Mouse (Mus musculus): ENCODE measurements around the gene Ppp6r2. TPM values are rescaled to one million over a fixed set of nuclear protein-coding genes. Genes with fewer than 3 reads are reported as not detected.

The Ppp6r2 gene
- polyA plus RNA-seq, 1 experiment from 2014 or later: 92.7 TPM

DNA sequence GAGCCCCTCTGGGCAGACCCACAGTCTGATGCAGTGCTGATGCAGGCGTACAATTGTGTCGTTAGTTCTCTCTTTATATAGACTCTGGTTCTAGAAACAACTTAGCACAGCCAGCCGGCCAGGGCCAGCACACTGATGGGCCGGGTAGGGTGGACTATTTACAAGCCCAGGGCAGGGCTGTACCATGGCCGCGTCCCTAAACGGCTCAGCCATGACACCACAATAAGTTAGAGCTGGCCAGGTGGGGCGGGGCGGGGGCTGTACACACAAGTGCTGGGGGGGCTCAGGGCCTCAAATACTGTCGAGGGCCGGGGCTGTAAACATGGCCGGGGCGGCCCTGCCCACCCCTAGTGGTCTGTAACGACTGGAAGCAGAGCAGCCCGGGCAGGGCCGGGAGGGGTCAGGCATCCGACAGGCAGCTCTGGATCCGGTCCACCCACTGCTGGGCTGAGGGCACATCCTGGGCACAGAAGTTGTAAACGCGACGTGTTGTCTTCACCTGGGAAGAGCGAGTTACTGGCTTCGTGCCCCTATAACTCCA lies 76.9 kb downstream of the Ppp6r2 start:
- H3K4me2 ChIP-seq (ENCODE audit: low read depth, low read length): no peak overlapping the region
- peaks cover 57% of the 10 kb centered on the region for H3K36me3 ChIP-seq (ENCODE audit: control insufficient read depth, insufficient read depth, low read length)
- H3K9me3 ChIP-seq (ENCODE audit: control insufficient read depth, low read length): no peaks in the 10 kb centered on the region
- no peak for ATAC-seq (ENCODE audit: low read depth)
- H3K4me1 ChIP-seq (ENCODE audit: control insufficient read depth, insufficient read depth, low read length): no peaks in the 10 kb centered on the region
- no peaks in the 10 kb centered on the region for H3K27me3 ChIP-seq (ENCODE audit: control insufficient read depth, insufficient read depth, low read length)
- no peak overlapping the region for H3K4me3 ChIP-seq (ENCODE audit: low read depth, low read length)
- WGBS: 81% methylated on average over 23 of the region's 23 CpGs
- no peak overlapping the region for H3K27ac ChIP-seq (ENCODE audit: low read depth, low read length)
- H3K9ac ChIP-seq (replicated peaks; ENCODE audit: low read depth, low read length): no peak overlapping the region

DNA sequence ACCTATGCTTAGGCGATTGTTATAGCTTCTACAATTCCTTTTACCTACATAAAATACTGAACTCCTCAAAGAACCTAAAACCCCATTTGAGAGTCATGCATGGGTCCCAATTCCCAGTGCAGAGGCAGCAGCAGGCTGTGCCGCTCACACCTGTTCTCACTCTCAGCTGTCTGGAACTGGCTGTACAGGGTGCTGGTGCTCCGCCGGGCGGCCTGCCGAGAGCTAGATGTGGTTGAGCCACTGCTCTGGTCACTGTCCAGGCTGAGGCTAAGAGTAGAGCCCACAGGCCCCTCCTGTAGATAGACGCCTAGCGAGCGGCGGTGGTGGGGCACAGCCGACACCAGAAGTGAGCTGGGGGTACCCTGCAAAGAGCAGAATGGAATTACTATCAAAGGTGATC lies 78.1 kb downstream of the Ppp6r2 start:
- 94% methylated on average over 11 of the region's 11 CpGs for WGBS
- H3K4me2 ChIP-seq (ENCODE audit: low read depth, low read length): no peak overlapping the region
- no peaks in the 10 kb centered on the region for H3K9me3 ChIP-seq (ENCODE audit: control insufficient read depth, low read length)
- H3K9ac ChIP-seq (replicated peaks; ENCODE audit: low read depth, low read length): no peak overlapping the region
- no peaks in the 10 kb centered on the region for H3K4me1 ChIP-seq (ENCODE audit: control insufficient read depth, insufficient read depth, low read length)
- no peak overlapping the region for H3K4me3 ChIP-seq (ENCODE audit: low read depth, low read length)
- H3K27ac ChIP-seq (ENCODE audit: low read depth, low read length): no peak overlapping the region
- H3K27me3 ChIP-seq (ENCODE audit: control insufficient read depth, insufficient read depth, low read length): no peaks in the 10 kb centered on the region
- peaks cover 63% of the 10 kb centered on the region for H3K36me3 ChIP-seq (ENCODE audit: control insufficient read depth, insufficient read depth, low read length)
- no peak for ATAC-seq (ENCODE audit: low read depth)

DNA sequence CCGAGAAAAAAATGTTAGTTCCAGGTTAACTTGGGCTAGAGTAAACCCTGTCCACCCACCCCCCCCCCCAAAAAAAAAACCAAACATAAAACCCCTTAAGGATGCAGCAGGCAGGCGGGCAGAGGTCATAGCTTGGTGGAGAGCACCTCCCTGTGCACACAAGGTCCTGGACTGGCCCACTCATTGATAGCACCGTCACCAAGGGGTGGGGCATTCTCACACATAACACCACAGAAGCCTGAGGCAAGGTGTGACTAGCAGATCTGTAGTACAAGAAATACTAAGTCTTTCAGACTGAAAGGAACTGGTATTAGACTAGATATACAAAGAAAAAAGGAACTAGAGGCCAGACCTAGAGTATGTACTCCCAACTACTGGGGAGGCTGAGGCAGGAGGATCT lies 80.2 kb downstream of the Ppp6r2 start:
- Histone ChIP-seq H3K4me3 (ENCODE audit: low read depth, low read length) (no peak overlapping the region), H3K9me3 (ENCODE audit: control insufficient read depth, low read length) (no peaks in the 10 kb centered on the region), H3K4me2 (ENCODE audit: low read depth, low read length) (no peak overlapping the region), H3K27ac (ENCODE audit: low read depth, low read length) (no peak overlapping the region), H3K4me1 (ENCODE audit: control insufficient read depth, insufficient read depth, low read length) (no peaks in the 10 kb centered on the region), H3K9ac (replicated peaks; ENCODE audit: low read depth, low read length) (no peak overlapping the region), H3K27me3 (ENCODE audit: control insufficient read depth, insufficient read depth, low read length) (no peaks in the 10 kb centered on the region), H3K36me3 (ENCODE audit: control insufficient read depth, insufficient read depth, low read length) (peaks cover 70% of the 10 kb centered on the region)
- WGBS: 92% methylated on average over 3 of the region's 3 CpGs
- ATAC-seq (ENCODE audit: low read depth): no peak

DNA sequence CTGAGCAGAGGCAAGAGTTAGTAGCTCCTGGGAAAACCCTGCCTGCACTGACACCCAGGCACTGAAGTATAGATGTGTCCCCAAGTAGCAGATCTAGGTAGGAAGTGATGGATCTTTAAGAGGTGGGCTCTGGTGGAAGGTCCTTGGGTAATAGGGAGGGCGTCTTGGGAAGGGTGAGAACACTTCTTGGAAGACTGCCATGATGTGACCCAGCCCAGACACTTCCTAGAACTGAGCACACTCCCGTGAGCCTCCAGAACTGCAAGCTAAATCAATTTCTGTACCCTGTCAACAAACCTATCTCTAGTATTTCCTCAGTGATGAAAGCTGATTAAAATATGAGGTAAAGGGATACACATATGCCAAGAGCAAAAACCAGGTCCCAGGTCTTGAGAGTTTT lies 81.4 kb downstream of the Ppp6r2 start:
- no peak for ATAC-seq (ENCODE audit: low read depth)
- Histone ChIP-seq H3K27me3 (ENCODE audit: control insufficient read depth, insufficient read depth, low read length) (no peaks in the 10 kb centered on the region), H3K9me3 (ENCODE audit: control insufficient read depth, low read length) (no peaks in the 10 kb centered on the region), H3K27ac (ENCODE audit: low read depth, low read length) (no peak overlapping the region), H3K9ac (replicated peaks; ENCODE audit: low read depth, low read length) (no peak overlapping the region), H3K4me1 (ENCODE audit: control insufficient read depth, insufficient read depth, low read length) (no peaks in the 10 kb centered on the region), H3K36me3 (ENCODE audit: control insufficient read depth, insufficient read depth, low read length) (peaks cover 73% of the 10 kb centered on the region), H3K4me2 (ENCODE audit: low read depth, low read length) (no peak overlapping the region), H3K4me3 (ENCODE audit: low read depth, low read length) (no peak overlapping the region)
- 79% methylated on average over 2 of the region's 2 CpGs for WGBS

DNA sequence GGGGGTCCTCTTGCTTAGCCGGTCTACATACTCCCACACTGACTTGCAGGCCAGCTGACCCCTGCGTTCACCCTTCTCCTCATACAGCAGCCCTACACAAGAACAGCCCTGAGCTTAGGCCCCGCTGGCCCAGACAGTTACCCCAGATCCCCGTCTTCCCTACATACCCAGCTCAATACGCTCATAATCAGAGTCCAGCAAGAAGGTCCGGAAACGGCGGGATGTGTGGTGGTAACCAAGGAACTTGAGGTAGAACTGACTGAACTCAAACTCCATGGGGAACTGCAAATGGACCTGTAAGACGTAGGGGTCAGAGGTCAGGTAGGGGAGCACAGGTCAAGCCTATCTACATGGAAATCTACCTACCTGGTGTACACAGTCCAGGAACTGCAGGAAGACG lies 82.4 kb downstream of the Ppp6r2 start:
- Histone ChIP-seq H3K36me3 (ENCODE audit: control insufficient read depth, insufficient read depth, low read length) (peaks cover 69% of the 10 kb centered on the region), H3K27ac (ENCODE audit: low read depth, low read length) (no peak overlapping the region), H3K9ac (replicated peaks; ENCODE audit: low read depth, low read length) (no peak overlapping the region), H3K4me2 (ENCODE audit: low read depth, low read length) (no peak overlapping the region), H3K9me3 (ENCODE audit: control insufficient read depth, low read length) (no peaks in the 10 kb centered on the region), H3K4me3 (ENCODE audit: low read depth, low read length) (no peak overlapping the region), H3K4me1 (ENCODE audit: control insufficient read depth, insufficient read depth, low read length) (no peaks in the 10 kb centered on the region), H3K27me3 (ENCODE audit: control insufficient read depth, insufficient read depth, low read length) (no peaks in the 10 kb centered on the region)
- no peak for ATAC-seq (ENCODE audit: low read depth)
- 93% methylated on average over 10 of the region's 10 CpGs for WGBS

DNA sequence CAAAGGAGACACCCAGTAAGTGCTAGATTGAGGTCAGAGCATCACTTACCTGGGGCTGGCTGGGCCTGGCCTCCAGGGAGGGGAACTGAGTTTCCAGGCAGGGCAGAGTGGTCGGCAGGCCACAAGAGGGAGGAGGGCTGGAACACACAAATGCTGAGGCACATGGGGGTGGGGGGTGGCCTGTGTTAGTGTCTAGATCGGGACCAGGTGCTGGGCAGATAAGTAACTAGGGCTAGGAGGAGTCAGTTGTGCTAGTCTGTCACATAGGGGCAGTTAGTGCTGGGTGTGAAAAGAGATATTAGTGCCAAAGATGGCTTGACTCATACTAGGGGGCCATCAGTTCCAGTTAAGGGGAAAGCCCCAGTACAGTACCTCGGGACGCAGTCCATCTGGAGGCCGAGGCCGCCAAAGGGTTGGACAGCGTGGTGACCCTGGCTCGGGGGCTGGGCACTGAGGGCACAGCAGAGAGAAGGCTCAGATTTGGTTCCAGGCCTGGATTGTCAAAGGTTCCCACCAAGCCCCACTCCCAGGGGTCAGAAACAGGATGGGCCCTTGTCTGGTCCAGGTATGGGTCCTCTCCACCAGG lies 84.3 kb downstream of the Ppp6r2 start:
- H3K27ac ChIP-seq (ENCODE audit: low read depth, low read length): no peak overlapping the region
- H3K9ac ChIP-seq (replicated peaks; ENCODE audit: low read depth, low read length): no peak overlapping the region
- no peaks in the 10 kb centered on the region for H3K9me3 ChIP-seq (ENCODE audit: control insufficient read depth, low read length)
- ATAC-seq (ENCODE audit: low read depth): no peak
- H3K4me3 ChIP-seq (ENCODE audit: low read depth, low read length): no peak overlapping the region
- H3K4me1 ChIP-seq (ENCODE audit: control insufficient read depth, insufficient read depth, low read length): no peaks in the 10 kb centered on the region
- peaks cover 71% of the 10 kb centered on the region for H3K36me3 ChIP-seq (ENCODE audit: control insufficient read depth, insufficient read depth, low read length)
- no peak overlapping the region for H3K4me2 ChIP-seq (ENCODE audit: low read depth, low read length)
- 95% methylated on average over 8 of the region's 8 CpGs for WGBS
- H3K27me3 ChIP-seq (ENCODE audit: control insufficient read depth, insufficient read depth, low read length): no peaks in the 10 kb centered on the region

DNA sequence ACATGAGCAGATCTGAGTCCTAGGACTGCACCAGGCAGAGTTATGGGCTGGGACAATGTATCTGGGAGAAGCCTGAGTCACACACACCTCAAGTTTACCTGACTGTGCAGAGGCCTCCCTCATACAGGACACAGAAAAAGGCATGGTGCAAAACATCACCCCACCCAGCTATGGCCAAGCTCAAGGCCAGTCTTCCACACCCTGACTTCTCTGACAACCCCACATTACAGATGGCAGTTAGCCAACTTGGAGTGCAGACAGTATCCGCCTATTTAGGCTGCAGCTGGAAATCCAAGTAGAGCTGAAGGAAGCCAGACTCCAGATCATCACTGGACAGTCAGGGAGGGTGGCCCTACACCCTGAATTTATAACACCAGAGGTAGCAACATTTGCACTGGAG lies 85.1 kb downstream of the Ppp6r2 start:
- no peak for ATAC-seq (ENCODE audit: low read depth)
- Histone ChIP-seq H3K4me1 (ENCODE audit: control insufficient read depth, insufficient read depth, low read length) (no peaks in the 10 kb centered on the region), H3K4me2 (ENCODE audit: low read depth, low read length) (no peak overlapping the region), H3K9ac (replicated peaks; ENCODE audit: low read depth, low read length) (no peak overlapping the region), H3K27ac (ENCODE audit: low read depth, low read length) (no peak overlapping the region), H3K27me3 (ENCODE audit: control insufficient read depth, insufficient read depth, low read length) (no peaks in the 10 kb centered on the region), H3K9me3 (ENCODE audit: control insufficient read depth, low read length) (no peaks in the 10 kb centered on the region), H3K36me3 (ENCODE audit: control insufficient read depth, insufficient read depth, low read length) (peaks cover 76% of the 10 kb centered on the region), H3K4me3 (ENCODE audit: low read depth, low read length) (no peak overlapping the region)
- 65% methylated on average over 1 of the region's 1 CpGs for WGBS

DNA sequence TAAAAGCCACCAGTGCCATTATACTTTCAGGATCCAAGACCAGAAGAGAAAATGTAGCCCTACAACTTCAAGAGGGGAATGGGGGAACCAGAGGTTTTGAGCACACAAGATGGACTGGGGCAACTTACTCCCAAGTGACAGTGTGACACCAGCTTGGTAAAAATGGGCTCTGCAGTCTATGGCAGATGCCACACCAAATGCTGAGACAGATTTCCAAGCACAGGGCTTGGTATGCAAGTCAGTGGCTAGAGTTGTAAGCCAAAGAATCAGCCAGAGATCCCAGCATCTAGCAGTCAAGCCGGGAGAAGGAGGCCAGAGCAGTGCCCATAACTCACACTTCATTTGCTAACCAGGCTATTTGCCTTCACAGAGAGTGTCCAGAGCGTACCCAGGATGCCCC lies 86.3 kb downstream of the Ppp6r2 start:
- Histone ChIP-seq H3K27me3 (ENCODE audit: control insufficient read depth, insufficient read depth, low read length) (no peaks in the 10 kb centered on the region), H3K27ac (ENCODE audit: low read depth, low read length) (no peak overlapping the region), H3K9ac (replicated peaks; ENCODE audit: low read depth, low read length) (no peak overlapping the region), H3K36me3 (ENCODE audit: control insufficient read depth, insufficient read depth, low read length) (peaks cover 83% of the 10 kb centered on the region), H3K4me2 (ENCODE audit: low read depth, low read length) (no peak overlapping the region), H3K4me1 (ENCODE audit: control insufficient read depth, insufficient read depth, low read length) (no peaks in the 10 kb centered on the region), H3K4me3 (ENCODE audit: low read depth, low read length) (no peak overlapping the region), H3K9me3 (ENCODE audit: control insufficient read depth, low read length) (no peaks in the 10 kb centered on the region)
- 94% methylated on average over 2 of the region's 2 CpGs for WGBS
- ATAC-seq (ENCODE audit: low read depth): no peak

DNA sequence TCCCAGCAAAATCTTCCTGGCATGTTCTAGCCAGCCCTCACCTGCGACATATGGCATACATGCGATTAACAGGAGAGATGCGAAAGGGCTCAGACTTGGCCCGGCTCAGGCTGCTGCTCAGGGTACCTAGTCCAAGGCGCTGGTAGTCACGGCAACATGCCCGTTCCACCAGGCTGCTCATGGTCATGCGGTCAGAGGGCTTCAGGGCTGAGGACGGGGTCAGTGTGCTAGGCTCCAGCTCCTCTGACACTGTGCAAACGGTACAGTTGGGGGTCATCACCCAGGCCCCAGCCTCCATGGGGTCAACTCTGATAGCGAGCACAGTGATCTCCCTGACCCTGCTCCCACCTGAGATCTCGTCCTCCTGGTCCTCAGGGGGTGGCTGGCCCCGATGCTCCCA lies 88.8 kb downstream of the Ppp6r2 start:
- Histone ChIP-seq H3K4me2 (ENCODE audit: low read depth, low read length) (no peak overlapping the region), H3K27me3 (ENCODE audit: control insufficient read depth, insufficient read depth, low read length) (no peaks in the 10 kb centered on the region), H3K36me3 (ENCODE audit: control insufficient read depth, insufficient read depth, low read length) (peaks cover 75% of the 10 kb centered on the region), H3K4me3 (ENCODE audit: low read depth, low read length) (no peak overlapping the region), H3K9ac (replicated peaks; ENCODE audit: low read depth, low read length) (no peak overlapping the region), H3K9me3 (ENCODE audit: control insufficient read depth, low read length) (no peaks in the 10 kb centered on the region), H3K4me1 (ENCODE audit: control insufficient read depth, insufficient read depth, low read length) (no peaks in the 10 kb centered on the region), H3K27ac (ENCODE audit: low read depth, low read length) (no peak overlapping the region)
- no peak for ATAC-seq (ENCODE audit: low read depth)
- WGBS: 90% methylated on average over 13 of the region's 13 CpGs
